Mouse (Mus musculus) kidney, adult 2 months (tissue): ENCODE data around the gene Atg4d.

Experiments used
- CTCF ChIP-seq: fragments of 200-500 bp; conservative IDR thresholded peaks from 2 replicates; pipeline ENCODE4 v1.5.1; 2011; ENCODE audit warnings: low read depth, mild to moderate bottlenecking, control low read depth, low read length, moderate library complexity, mixed read lengths; ENCODE audit not compliant: insufficient read depth, insufficient read length
- POLR2A ChIP-seq: fragments of 200-500 bp; IDR thresholded peaks from one replicate; pipeline ENCODE4 v1.6.1; 2011; ENCODE audit warnings: low read depth, low read length, control low read depth

- TF ChIP-seq POLR2A: no peak
- no peak for TF ChIP-seq CTCF
Observed at GRCm38 (mm10) chr9:21231551-21231950, 33.5 kb upstream of the Atg4d start.
